Mouse (Mus musculus) megakaryocyte, embryonic 14.5 days (primary cell): ENCODE measurements around the gene Ap3d1.

Experiments used
- FLI1 ChIP-seq: IDR thresholded peaks from 2 replicates; pipeline ENCODE4 v1.6.1; 2012; ENCODE audit warnings: low read length, inconsistent platforms, mixed read lengths
- GATA1 ChIP-seq: IDR thresholded peaks from 3 replicates; pipeline ENCODE4 v1.6.1; 2012; ENCODE audit warnings: mixed read lengths, low read length, inconsistent platforms, borderline replicate concordance

GRCm38 (mm10) chr10:80741146-80741545, 918 bp downstream of the Ap3d1 start:
- TF ChIP-seq GATA1, result no peak
- no peak for TF ChIP-seq FLI1
